Mouse (Mus musculus): Measurements from ENCODE around the gene Prpf38b. TPM values are rescaled to one million over a fixed set of nuclear protein-coding genes. Genes with fewer than 3 reads are reported as not detected.

Gene Prpf38b
- polyA plus RNA-seq (2017; shearing (Covaris generic)), result 100 to 1,000 TPM; 174 to 217 TPM

GRCm38 (mm10) chr3:108911548-108912413 is at the start of gene Prpf38b:
Prpf38b (minus strand) TSS chr3:108911727.

GRCm38 (mm10) chr3:108940001-108940633 is 28.6 kb upstream of the Prpf38b start, which contains the start of gene Gm9857:
Gm9857 (minus strand) TSS chr3:108940445.

GRCm38 (mm10) chr3:108939573-108939972 is 28.0 kb upstream of the Prpf38b start, which contains the start of gene Henmt1:
Henmt1 (plus strand) TSS chr3:108939873.

GRCm38 (mm10) chr3:108889908-108890307 is 21.6 kb downstream of the Prpf38b start, which contains the start of gene Fndc7:
Fndc7 (minus strand) TSS chr3:108890008.

Other genes with a start within 250 kb of the Prpf38b start
- 10 to 100 TPM; 11.0 to 16.5 TPM for gene Gpsm2, start 189.4 kb downstream of the Prpf38b start, polyA plus RNA-seq (2017; shearing (Covaris generic))
- under 1 TPM in 1 of 2 experiments, not detected in 1; 0.26 TPM for gene Aknad1, start 172.1 kb downstream of the Prpf38b start, polyA plus RNA-seq (2017; shearing (Covaris generic))
- 10 to 100 TPM; 52.1 to 54.2 TPM for gene Stxbp3, start 71.2 kb downstream of the Prpf38b start, polyA plus RNA-seq (2017; shearing (Covaris generic))
- under 1 TPM; 0.25 to 0.63 TPM for gene Fndc7, start 21.7 kb downstream of the Prpf38b start, polyA plus RNA-seq (2017; shearing (Covaris generic))
- gene Henmt1, start 28.1 kb upstream of the Prpf38b start, polyA plus RNA-seq (2017; shearing (Covaris generic)), result under 1 TPM in 1 of 2 experiments, not detected in 1; 0.32 TPM
- gene Gm9857, start 28.7 kb upstream of the Prpf38b start, polyA plus RNA-seq (2017; shearing (Covaris generic)), result not detected
- 1 to 10 TPM; 2.9 to 4.1 TPM for gene Fam102b, start 115.9 kb upstream of the Prpf38b start, polyA plus RNA-seq (2017; shearing (Covaris generic))
- not detected for gene Slc25a54, start 168.7 kb upstream of the Prpf38b start, polyA plus RNA-seq (2017; shearing (Covaris generic))
- 10 to 100 TPM; 17.2 to 22.7 TPM for gene Slc25a24, start 211.4 kb upstream of the Prpf38b start, polyA plus RNA-seq (2017; shearing (Covaris generic))